Mouse (Mus musculus) stomach, postnatal 0 days (tissue): ENCODE measurements around the gene Eef2k.

Source experiments
- CTCF ChIP-seq: IDR thresholded peaks from 2 replicates; pipeline ENCODE4 v1.5.1; 2016; ENCODE audit warnings: antibody characterized with exemption, low read depth, mild to moderate bottlenecking, moderate library complexity
- EP300 ChIP-seq: optimal IDR thresholded peaks from 2 replicates; pipeline ENCODE3; 2016; ENCODE audit warnings: antibody characterized with exemption

GRCm38 (mm10) chr7:120883523-120884290 lies 41.1 kb downstream of the Eef2k start:
- TF ChIP-seq EP300: no peak
- no peak for TF ChIP-seq CTCF
